Mouse (Mus musculus): ENCODE data around the gene Rpusd3. TPM values are rescaled to one million over a fixed set of nuclear protein-coding genes. Genes with fewer than 3 reads are reported as not detected.

Gene Rpusd3
- polyA plus RNA-seq, 1 experiment = 27.6 TPM

- no peak for TF ChIP-seq CTCF (IDR thresholded peaks at IDR 0.05; ENCODE audit: borderline replicate concordance, extremely low read depth, insufficient read depth, insufficient read length)
- peak; percentile 50; the same call in 1 of the 2 replicates for TF ChIP-seq POLR2A (IDR thresholded peaks at IDR 0.05; ENCODE audit: borderline replicate concordance, extremely low read depth, insufficient read depth, insufficient read length, poor library complexity, severe bottlenecking)
- DNase-seq (ENCODE audit: low read depth) = peak; percentile 96
These were observed 23.4 kb upstream of the Rpusd3 start, which contains the start of gene Jagn1 for GRCm38 (mm10) chr6:113442442-113443090. Gene Jagn1, plus strand, starts transcription at chr6:113442569.

GRCm38 (mm10) chr6:113442087-113442441, 22.9 kb upstream of the Rpusd3 start:
- DNase-seq (ENCODE audit: low read depth) = no peak
- TF ChIP-seq CTCF (IDR thresholded peaks at IDR 0.05; ENCODE audit: borderline replicate concordance, extremely low read depth, insufficient read depth, insufficient read length) (no peak), POLR2A (IDR thresholded peaks at IDR 0.05; ENCODE audit: borderline replicate concordance, extremely low read depth, insufficient read depth, insufficient read length, poor library complexity, severe bottlenecking) (no peak)

GRCm38 (mm10) chr6:113441147-113441680, 22.1 kb upstream of the Rpusd3 start:
- DNase-seq (ENCODE audit: low read depth) = peak; percentile 80
- TF ChIP-seq CTCF (IDR thresholded peaks at IDR 0.05; ENCODE audit: borderline replicate concordance, extremely low read depth, insufficient read depth, insufficient read length) (peak; percentile 71; the same call in 1 of the 2 replicates), POLR2A (IDR thresholded peaks at IDR 0.05; ENCODE audit: borderline replicate concordance, extremely low read depth, insufficient read depth, insufficient read length, poor library complexity, severe bottlenecking) (no peak)

- DNase-seq (ENCODE audit: low read depth) = no peak
- no peak for TF ChIP-seq POLR2A (IDR thresholded peaks at IDR 0.05; ENCODE audit: borderline replicate concordance, extremely low read depth, insufficient read depth, insufficient read length, poor library complexity, severe bottlenecking)
- TF ChIP-seq CTCF (IDR thresholded peaks at IDR 0.05; ENCODE audit: borderline replicate concordance, extremely low read depth, insufficient read depth, insufficient read length) = no peak
These were observed 21.5 kb upstream of the Rpusd3 start for GRCm38 (mm10) chr6:113440686-113441085.

GRCm38 (mm10) chr6:113438721-113439430, 19.7 kb upstream of the Rpusd3 start:
- no peak for DNase-seq (ENCODE audit: low read depth)
- no peak for TF ChIP-seq POLR2A (IDR thresholded peaks at IDR 0.05; ENCODE audit: borderline replicate concordance, extremely low read depth, insufficient read depth, insufficient read length, poor library complexity, severe bottlenecking)
- no peak for TF ChIP-seq CTCF (IDR thresholded peaks at IDR 0.05; ENCODE audit: borderline replicate concordance, extremely low read depth, insufficient read depth, insufficient read length)

GRCm38 (mm10) chr6:113437135-113437534, 18.0 kb upstream of the Rpusd3 start:
- DNase-seq (ENCODE audit: low read depth) = no peak
- no peak for TF ChIP-seq CTCF (IDR thresholded peaks at IDR 0.05; ENCODE audit: borderline replicate concordance, extremely low read depth, insufficient read depth, insufficient read length)
- no peak for TF ChIP-seq POLR2A (IDR thresholded peaks at IDR 0.05; ENCODE audit: borderline replicate concordance, extremely low read depth, insufficient read depth, insufficient read length, poor library complexity, severe bottlenecking)

GRCm38 (mm10) chr6:113435664-113436205, 16.6 kb upstream of the Rpusd3 start, which contains the start of gene Cidec:
Gene Cidec, minus strand, starts transcription at chr6:113435760.
- no peak for DNase-seq (ENCODE audit: low read depth)
- TF ChIP-seq POLR2A (IDR thresholded peaks at IDR 0.05; ENCODE audit: borderline replicate concordance, extremely low read depth, insufficient read depth, insufficient read length, poor library complexity, severe bottlenecking) (no peak), CTCF (IDR thresholded peaks at IDR 0.05; ENCODE audit: borderline replicate concordance, extremely low read depth, insufficient read depth, insufficient read length) (no peak)

- DNase-seq (ENCODE audit: low read depth) = no peak
These were observed 15.6 kb upstream of the Rpusd3 start for GRCm38 (mm10) chr6:113434691-113435090.

GRCm38 (mm10) chr6:113433661-113434060, 14.5 kb upstream of the Rpusd3 start:
- DNase-seq (ENCODE audit: low read depth) = no peak
- no peak for TF ChIP-seq POLR2A (IDR thresholded peaks at IDR 0.05; ENCODE audit: borderline replicate concordance, extremely low read depth, insufficient read depth, insufficient read length, poor library complexity, severe bottlenecking)
- no peak for TF ChIP-seq CTCF (IDR thresholded peaks at IDR 0.05; ENCODE audit: borderline replicate concordance, extremely low read depth, insufficient read depth, insufficient read length)

More at GRCm38 (mm10) chr6:113434691-113435090, 15.6 kb upstream of the Rpusd3 start:
- TF ChIP-seq POLR2A (IDR thresholded peaks at IDR 0.05; ENCODE audit: borderline replicate concordance, extremely low read depth, insufficient read depth, insufficient read length, poor library complexity, severe bottlenecking) (no peak), CTCF (IDR thresholded peaks at IDR 0.05; ENCODE audit: borderline replicate concordance, extremely low read depth, insufficient read depth, insufficient read length) (no peak)

- no peak for TF ChIP-seq POLR2A (IDR thresholded peaks at IDR 0.05; ENCODE audit: borderline replicate concordance, extremely low read depth, insufficient read depth, insufficient read length, poor library complexity, severe bottlenecking)
- TF ChIP-seq CTCF (IDR thresholded peaks at IDR 0.05; ENCODE audit: borderline replicate concordance, extremely low read depth, insufficient read depth, insufficient read length) = no peak
- no peak for DNase-seq (ENCODE audit: low read depth)
These were observed 12.7 kb upstream of the Rpusd3 start for GRCm38 (mm10) chr6:113431801-113432200.

- DNase-seq (ENCODE audit: low read depth) = no peak
- TF ChIP-seq CTCF (IDR thresholded peaks at IDR 0.05; ENCODE audit: borderline replicate concordance, extremely low read depth, insufficient read depth, insufficient read length) (no peak), POLR2A (IDR thresholded peaks at IDR 0.05; ENCODE audit: borderline replicate concordance, extremely low read depth, insufficient read depth, insufficient read length, poor library complexity, severe bottlenecking) (no peak)
These were observed 11.7 kb upstream of the Rpusd3 start for GRCm38 (mm10) chr6:113430846-113431245.
